Mouse (Mus musculus): ENCODE measurements around the gene Sipa1l1.

Gene Sipa1l1

GRCm38 (mm10) chr12:82168820-82169533 is at the start of gene Sipa1l1:
TSS of gene Sipa1l1 (plus strand) at chr12:82169320.
- peak; percentile 91 for DNase-seq (ENCODE audit: extremely low read depth, low read depth)

DNA sequence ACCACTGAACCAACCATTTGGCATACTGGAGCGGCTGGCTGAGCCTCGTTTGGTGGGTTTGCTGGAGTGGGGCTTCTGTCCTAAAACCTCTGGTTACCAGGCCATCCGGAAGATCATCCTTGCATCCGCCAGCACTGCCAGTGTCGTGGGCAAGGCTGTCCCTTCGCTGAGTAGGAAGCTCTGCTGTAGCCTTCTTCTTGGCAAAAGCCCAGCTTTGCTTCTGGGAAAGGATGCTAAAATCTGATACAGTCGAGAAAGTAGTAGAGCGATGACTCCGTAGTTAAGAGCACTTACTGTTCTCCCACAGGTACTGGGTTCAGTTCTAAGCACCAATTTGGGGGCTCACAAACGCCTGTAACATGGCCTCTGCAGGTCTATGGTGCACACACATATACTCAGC is 47.2 kb upstream of the Sipa1l1 start:
- DNase-seq (ENCODE audit: extremely low read depth, low read depth), result no peak

GRCm38 (mm10) chr12:82122450-82123249 is 46.5 kb upstream of the Sipa1l1 start:
- no peak for DNase-seq (ENCODE audit: extremely low read depth, low read depth)

GRCm38 (mm10) chr12:82126796-82127195 is 42.3 kb upstream of the Sipa1l1 start:
- no peak for DNase-seq (ENCODE audit: extremely low read depth, low read depth)

- no peak for DNase-seq (ENCODE audit: extremely low read depth, low read depth)
These were observed 29.6 kb upstream of the Sipa1l1 start for GRCm38 (mm10) chr12:82139234-82140166.

DNA sequence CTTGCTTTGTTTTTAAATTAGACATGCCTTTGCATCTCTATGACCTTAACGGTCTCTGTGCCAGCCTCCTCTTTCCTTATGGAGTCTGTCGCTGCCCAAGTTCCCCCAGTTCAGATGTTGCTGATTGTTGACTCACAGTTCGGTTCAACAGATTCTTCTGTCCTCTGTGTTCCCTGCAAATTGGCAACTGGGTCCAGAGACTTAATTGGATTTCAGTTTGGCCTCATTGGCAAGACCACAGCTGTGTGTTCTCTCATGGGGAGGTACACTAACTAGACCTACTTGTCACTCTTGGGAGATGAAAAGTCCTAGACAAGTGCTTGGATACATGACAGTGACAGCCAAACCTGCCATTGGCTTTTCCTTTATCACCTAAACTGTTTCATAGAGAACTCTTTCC is 25.7 kb upstream of the Sipa1l1 start:
- no peak for DNase-seq (ENCODE audit: extremely low read depth, low read depth)

GRCm38 (mm10) chr12:82145173-82145572 is 23.9 kb upstream of the Sipa1l1 start:
- no peak for DNase-seq (ENCODE audit: extremely low read depth, low read depth)

- DNase-seq (ENCODE audit: extremely low read depth, low read depth), result no peak
These were observed 22.0 kb upstream of the Sipa1l1 start for GRCm38 (mm10) chr12:82147021-82147693.

DNA sequence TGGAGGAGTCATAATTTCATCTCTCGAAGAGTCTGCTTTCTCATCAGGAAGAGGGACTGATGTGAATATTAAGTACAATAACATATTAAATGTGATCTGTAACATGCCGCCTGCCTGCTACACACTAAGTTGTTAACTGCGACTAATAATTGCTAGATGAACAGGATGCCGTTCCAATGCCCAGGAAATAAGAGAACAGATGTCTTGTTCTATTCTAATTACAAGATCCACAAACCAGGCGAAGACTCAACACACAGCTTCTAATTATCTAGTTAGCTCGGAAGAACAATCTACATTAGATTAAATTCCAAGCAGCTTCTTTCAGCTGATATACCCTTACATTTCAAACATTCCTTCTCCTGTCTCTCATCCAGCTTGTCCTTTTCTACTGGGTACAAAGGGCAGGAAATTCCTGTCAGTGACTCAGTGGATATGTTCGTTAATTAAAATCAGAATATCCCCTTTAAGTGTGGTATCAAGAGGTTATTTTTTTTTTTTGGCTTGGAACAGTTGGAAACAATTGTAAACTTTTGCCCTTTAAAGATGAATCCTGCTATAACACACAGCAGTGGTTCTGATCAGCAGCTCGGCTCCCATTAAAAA is 20.7 kb upstream of the Sipa1l1 start:
- no peak for DNase-seq (ENCODE audit: extremely low read depth, low read depth)

- peak; percentile 59 for DNase-seq (ENCODE audit: extremely low read depth, low read depth)
These were observed 18.1 kb upstream of the Sipa1l1 start for GRCm38 (mm10) chr12:82151019-82151418.

DNA sequence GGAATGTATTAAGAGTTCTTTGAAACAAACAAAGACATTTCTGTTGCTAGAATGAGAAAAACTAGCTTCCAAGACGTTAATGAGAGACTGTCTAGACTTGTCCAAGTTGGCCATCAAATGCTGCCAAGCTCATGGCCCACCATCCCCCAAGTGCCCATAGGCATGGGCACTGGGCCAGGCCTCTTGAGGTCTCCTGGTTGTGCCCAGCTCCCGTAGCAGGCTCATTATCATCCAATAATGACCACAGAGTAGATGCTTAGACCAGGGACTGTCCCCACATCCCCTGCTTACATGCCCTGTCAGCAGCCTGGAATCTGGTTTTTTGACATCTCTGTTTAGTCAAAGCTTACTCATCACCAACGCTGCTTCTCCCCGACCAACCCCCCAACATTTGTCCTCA is 14.6 kb upstream of the Sipa1l1 start:
- no peak for DNase-seq (ENCODE audit: extremely low read depth, low read depth)

GRCm38 (mm10) chr12:82158516-82158915 is 10.6 kb upstream of the Sipa1l1 start:
- no peak for DNase-seq (ENCODE audit: extremely low read depth, low read depth)

DNA sequence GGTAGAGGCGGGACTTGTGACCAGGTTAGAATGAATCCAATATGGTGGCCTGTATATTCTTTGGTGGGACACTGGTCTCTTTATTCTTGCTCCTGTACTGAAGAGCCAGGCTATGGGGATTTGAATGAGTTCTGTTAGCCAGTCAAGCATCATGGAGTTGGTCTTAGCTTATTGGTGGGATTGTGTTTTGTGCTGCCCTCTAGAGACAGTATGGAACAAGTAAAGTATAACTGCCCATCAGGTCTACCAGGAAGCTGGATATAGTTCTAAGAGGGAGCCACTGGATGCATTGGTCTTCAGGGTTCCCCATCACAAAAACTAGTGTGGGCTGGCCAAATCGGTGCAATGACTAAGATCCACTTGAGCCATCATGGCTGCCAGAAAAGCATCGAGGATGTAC is 9.7 kb upstream of the Sipa1l1 start:
- no peak for DNase-seq (ENCODE audit: extremely low read depth, low read depth)

- no peak for DNase-seq (ENCODE audit: extremely low read depth, low read depth)
These were observed 3.5 kb upstream of the Sipa1l1 start for GRCm38 (mm10) chr12:82165651-82166050.

GRCm38 (mm10) chr12:82166101-82166571 is 3.0 kb upstream of the Sipa1l1 start:
- no peak for DNase-seq (ENCODE audit: extremely low read depth, low read depth)

DNA sequence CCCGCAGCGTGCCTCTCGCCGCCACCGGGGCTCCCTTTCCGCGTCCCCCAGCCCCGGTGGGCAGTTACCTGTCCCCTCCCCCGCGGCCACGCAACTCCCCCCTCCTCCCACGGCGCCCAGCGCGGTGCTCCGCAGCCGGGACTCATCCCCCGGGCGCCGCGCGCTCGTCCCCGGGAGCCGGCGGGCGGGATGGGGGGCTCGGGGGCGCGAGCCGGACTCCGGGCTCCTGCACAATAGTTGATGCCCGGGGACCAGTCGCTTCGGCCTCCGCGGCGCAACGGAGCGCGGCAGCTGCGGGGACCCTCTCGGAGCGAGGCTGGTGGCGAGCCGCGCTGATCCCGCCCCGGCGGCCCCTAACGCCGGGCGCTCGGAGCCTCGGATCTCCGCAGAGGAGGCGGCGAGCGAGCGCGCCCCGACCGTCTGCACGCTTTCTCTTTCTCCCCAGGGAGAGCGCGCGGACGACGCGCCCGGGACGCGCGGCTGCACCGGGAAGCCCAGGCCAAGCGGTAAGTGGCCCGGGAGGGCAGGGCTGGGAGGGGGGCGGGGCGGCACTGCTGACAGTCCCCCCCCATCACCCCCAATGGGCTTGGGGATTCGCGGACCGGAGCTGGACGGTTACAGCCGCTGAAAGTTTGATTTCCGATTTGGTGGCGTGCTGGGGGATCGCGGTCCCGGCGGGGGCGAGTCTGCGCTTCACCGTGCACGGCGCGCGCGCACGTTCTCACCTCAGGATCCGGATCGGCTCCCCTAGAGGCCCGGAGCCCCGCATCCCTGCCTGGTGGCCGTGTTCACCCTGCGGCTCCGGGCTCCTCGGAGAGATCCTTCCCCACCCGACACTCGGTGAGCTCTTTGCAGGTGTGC is 681 bp downstream of the Sipa1l1 start:
- peak; percentile 52 for DNase-seq (ENCODE audit: extremely low read depth, low read depth)

DNA sequence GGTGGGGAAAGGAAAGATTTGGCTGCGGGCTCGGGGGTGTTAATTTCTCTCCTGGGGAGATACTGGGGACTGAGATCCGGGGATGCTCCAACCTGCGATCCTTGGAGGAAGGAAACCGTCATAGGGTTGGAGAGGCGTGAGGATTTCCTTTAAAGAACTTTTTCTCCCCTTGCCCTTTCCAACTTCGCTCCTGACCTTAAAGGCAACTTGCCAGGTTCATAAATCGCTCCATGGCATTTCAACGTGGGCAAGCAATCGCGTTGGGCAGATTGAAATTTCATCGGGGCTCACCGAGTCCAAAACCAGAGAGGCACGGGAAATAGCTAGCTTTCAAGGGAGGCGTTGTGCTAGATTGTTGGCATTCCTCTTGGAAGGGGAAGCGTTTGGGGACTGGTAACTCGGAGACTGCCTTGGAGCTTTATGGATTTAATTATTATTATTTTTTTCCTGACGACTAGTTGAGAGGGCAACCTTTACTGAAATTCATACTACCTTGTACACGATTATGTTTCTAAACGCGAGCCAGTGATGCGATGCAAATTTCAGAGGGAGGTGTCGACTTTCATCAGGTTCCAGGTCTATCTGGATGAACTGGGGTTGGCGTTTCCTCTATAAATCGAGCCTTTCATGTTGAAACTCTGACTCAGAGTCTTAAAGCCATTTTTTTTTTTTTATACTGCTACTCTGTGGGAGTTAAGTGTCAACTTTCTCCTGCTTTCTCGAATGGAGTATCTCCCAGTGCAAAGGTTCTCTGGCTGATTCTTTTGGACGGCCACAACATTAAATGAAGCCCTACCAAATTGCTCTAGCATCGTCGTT is 1.6 kb downstream of the Sipa1l1 start:
- no peak for DNase-seq (ENCODE audit: extremely low read depth, low read depth)

DNA sequence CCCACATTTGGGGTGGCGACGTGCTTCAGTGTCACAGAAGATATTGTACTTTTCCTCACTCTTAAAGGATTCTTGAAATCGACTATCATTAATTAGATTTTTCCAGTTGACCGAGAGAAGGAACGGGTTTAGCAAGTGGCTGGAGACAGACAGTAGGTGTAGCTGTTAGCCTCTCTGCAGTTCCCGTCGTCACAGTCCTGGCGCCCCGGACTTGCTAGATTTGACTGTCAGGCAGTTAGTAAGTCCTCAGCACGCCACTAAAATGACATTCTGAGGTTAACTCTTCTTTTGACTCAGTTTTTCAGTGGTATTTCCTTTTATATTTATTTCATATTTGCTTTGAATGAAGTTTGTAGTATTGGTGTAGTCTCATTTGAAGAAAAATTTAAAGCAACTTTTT is 2.5 kb downstream of the Sipa1l1 start:
- no peak for DNase-seq (ENCODE audit: extremely low read depth, low read depth)

DNA sequence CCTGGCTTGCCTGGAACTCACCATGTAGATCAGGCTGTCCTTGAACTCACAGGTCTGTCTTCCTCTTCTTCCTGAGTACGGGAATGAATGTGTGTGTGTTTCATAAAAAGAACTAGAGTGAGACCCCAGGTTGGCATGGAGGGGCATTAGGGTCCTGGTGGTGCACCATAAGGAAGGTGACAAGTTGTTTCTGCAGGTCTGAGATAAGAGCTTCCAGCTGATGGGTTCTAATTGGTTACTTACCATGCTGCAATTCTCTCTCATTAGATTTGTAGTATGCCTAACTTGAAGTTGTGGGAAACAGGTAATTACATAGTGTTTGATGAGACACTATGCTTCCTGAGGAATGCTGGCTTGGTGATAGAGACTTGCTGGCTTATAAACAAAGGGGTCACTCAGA is 4.5 kb downstream of the Sipa1l1 start:
- no peak for DNase-seq (ENCODE audit: extremely low read depth, low read depth)

Data from MEL-GATA-1-ER (cell line).